8 mouse cellular contexts compared by ENCODE assay signal in the genomic region with DNA sequence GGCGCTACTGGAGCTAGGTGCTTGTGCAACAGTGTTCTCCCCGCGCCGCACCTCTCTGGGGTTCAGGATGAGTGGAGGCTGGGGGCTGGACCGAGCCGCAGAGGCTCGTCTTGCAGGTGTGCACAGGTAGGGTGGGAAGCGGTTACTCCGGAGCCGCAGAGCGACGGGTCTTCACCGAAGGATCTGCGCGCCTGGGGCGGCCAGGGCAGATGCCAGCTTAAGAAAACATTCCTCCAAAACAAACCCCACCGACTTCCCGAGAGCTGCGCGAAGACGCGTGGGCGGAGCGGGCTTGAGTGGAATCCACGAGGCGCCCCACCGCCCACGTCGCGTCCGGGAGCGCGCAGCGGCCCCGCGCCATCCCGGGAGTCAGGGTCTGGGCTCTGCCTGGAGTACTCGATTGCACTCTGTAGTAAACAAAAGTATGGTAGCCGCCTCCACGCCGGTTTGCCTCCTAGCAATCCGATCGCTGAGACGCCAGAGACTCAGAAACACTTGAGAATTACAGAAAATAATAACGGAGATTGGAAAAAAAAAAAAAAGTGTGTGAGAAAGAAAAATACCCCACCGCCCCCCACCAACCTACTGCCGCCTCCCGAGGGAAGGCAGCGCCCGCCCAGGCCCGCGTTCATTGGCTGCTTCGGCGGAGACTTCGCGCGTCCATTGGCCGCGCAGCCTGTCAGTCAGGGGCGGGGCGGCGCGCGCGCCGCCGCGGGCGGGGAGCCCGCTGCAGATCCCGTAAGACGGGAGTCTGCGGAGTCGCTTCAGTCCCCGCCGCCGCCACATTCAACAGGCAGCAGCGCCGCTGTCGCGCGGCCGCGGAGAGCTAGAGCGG. TPM values are rescaled to one million over a fixed set of nuclear protein-coding genes. Genes with fewer than 3 reads are reported as not detected.
DNase-seq lines count a peak whose midpoint lies in the region; ATAC-seq lines count a peak whose summit lies in the region.

A gene (plus strand): TSS at position 685 of the 835 bp plus-strand sequence.

- no peaks in the 10 kb centered on the region for H3K36me3 ChIP-seq in hindbrain, embryonic 12.5 days

- H3K9ac ChIP-seq in hindbrain, embryonic 12.5 days: peak within 1 kb of the TSS; percentile 65

- H3K27ac ChIP-seq in hindbrain, embryonic 12.5 days: peak within 1 kb of the TSS; percentile 68; the same call in 1 of the 2 replicates

- peaks cover 19% of the 10 kb centered on the region for H3K4me1 ChIP-seq in hindbrain, embryonic 12.5 days

- H3K9me3 ChIP-seq in hindbrain, embryonic 12.5 days (replicated peaks): no peaks in the 10 kb centered on the region

- H3K4me2 ChIP-seq in hindbrain, embryonic 12.5 days (replicated peaks): peak within 1 kb of the TSS; percentile 94

- peaks cover 60% of the 10 kb centered on the region for H3K27me3 ChIP-seq in hindbrain, embryonic 12.5 days

- ATAC-seq in hindbrain, embryonic 12.5 days (ENCODE audit: low FRiP score): peak; percentile 94

- under 1% methylated on average over 83 of the region's 85 CpGs for WGBS in hindbrain, embryonic 12.5 days

- H3K4me3 ChIP-seq in hindbrain, embryonic 12.5 days: peak within 1 kb of the TSS; percentile 76

- peak; percentile 87 for DNase-seq in R1 (ENCODE audit: low read depth, low spot score)
- DNase-seq in cerebellum, postnatal 10 days: peak; percentile 96
- peak; percentile 56 to 72 for DNase-seq in frontal cortex, postnatal 14 days (ENCODE audit: low spot score in 2 of 2)
- DNase-seq in left cerebral cortex, adult 11 months (ENCODE audit: low spot score): peak; percentile 56
- peak; percentile 88 for DNase-seq in lung, postnatal 36 days
- DNase-seq in retina, postnatal 1 day: peak; percentile 94
- DNase-seq in thymus, postnatal 4 days: peak; percentile 94

RNA-seq across cellular contexts. Expression of the gene that starts here (rescaled TPM):
- 5.7 and 6.2 TPM in 2 replicates for polyA plus RNA-seq in hindbrain, embryonic 12.5 days (2016; fragmentation: Nextera tagmentation; extraction: Ambion mirVana)

Comparison
In these comparisons a context has a peak if more than half of its experiments do, and no peak if none do; other contexts are left out.
1. Peak in every context shown above with its lines: DNase-seq, ATAC-seq, H3K4me3 ChIP-seq and H3K27ac ChIP-seq.